Mouse (Mus musculus): ENCODE measurements around the gene Olfr1047.

DNA sequence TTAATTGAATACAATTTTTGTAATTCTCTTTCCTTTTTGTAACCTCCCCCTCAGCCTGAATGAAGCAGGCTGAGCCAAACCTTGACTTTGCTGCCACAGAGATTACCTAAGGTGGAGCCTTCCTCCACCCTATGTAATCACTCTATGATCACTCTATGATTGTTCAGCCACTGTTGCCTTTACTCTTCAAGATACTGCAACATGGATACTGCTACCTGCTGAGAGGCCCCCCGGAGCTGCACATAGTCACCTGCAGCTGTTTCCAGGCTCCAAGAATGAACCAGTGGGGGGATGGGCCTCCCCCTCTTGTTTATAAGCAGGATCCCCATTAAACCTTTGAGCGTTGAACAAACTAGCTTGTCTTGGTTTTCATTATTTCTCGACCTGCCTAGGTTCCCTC lies 51.3 kb downstream of the Olfr1047 start:
- TF ChIP-seq POLR2A (IDR thresholded peaks at IDR 0.05; ENCODE audit: control insufficient read depth, low read depth, low read length) (no peak), CTCF (IDR thresholded peaks at IDR 0.05; ENCODE audit: control insufficient read depth, insufficient read depth, insufficient replicate concordance, low read depth, low read length) (no peak)

Data from testis, adult 2 months (tissue).